Mouse (Mus musculus) naive thymus-derived CD4-positive, alpha-beta T cell, adult 5 months (primary cell): Measurements from ENCODE around the gene Man2b1. TPM values are rescaled to one million over a fixed set of nuclear protein-coding genes. Genes with fewer than 3 reads are reported as not detected.

ENCODE experiments used
- polyA plus RNA-seq: library from polyadenylated mRNA; unstranded; fragments of 100-300 nt; shearing (Covaris generic); gene quantifications from one replicate; pipeline ENCODE4 v1.2.1, GENCODE M21; 2017

Gene Man2b1
- 109 TPM for polyA plus RNA-seq

GRCm38 (mm10) chr8:85083108-85083813 is at the start of gene Man2b1:
Gene Man2b1, plus strand, starts transcription at chr8:85083270.

GRCm38 (mm10) chr8:85036718-85037365 is 46.2 kb upstream of the Man2b1 start, which contains the start of gene Tnpo2:
Gene Tnpo2, plus strand, starts transcription at chr8:85036915.

GRCm38 (mm10) chr8:85059879-85060616 is 23.0 kb upstream of the Man2b1 start, which contains the start of gene Fbxw9:
Gene Fbxw9, plus strand, starts transcription at chr8:85060055.

GRCm38 (mm10) chr8:85067982-85068381 is 15.1 kb upstream of the Man2b1 start, which contains the start of gene Gm5741:
Gene Gm5741, minus strand, starts transcription at chr8:85067982.

GRCm38 (mm10) chr8:85071514-85072281 is 11.4 kb upstream of the Man2b1 start, which contains the start of gene Dhps:
Gene Dhps, plus strand, starts transcription at chr8:85071757.

GRCm38 (mm10) chr8:85080532-85081215 is 2.4 kb upstream of the Man2b1 start, which contains the start of gene Wdr83os:
Gene Wdr83os, plus strand, starts transcription at chr8:85080740.

GRCm38 (mm10) chr8:85081216-85081555 is 1.9 kb upstream of the Man2b1 start, which contains the start of gene Wdr83:
Gene Wdr83, minus strand, starts transcription at chr8:85081306.

GRCm38 (mm10) chr8:85122995-85123394 is 39.9 kb downstream of the Man2b1 start, which contains the start of gene Zfp791:
Gene Zfp791, minus strand, starts transcription at chr8:85123095.

Other genes starting within 250 kb of the Man2b1 start
- gene Rad23a, start 242.6 kb upstream of the Man2b1 start, polyA plus RNA-seq, result 153 TPM
- 394 TPM for gene Calr, start 236.3 kb upstream of the Man2b1 start, polyA plus RNA-seq
- 96.7 TPM for gene Farsa, start 226.3 kb upstream of the Man2b1 start, polyA plus RNA-seq
- gene Syce2, start 211.2 kb upstream of the Man2b1 start, polyA plus RNA-seq, result 3.5 TPM
- 25.9 TPM for gene Gcdh, start 189.3 kb upstream of the Man2b1 start, polyA plus RNA-seq
- gene Klf1, start 181.3 kb upstream of the Man2b1 start, polyA plus RNA-seq, result 0.30 TPM
- 4.9 TPM for gene Dnase2a, start 174.7 kb upstream of the Man2b1 start, polyA plus RNA-seq
- 0.39 TPM for gene Mast1, start 145.9 kb upstream of the Man2b1 start, polyA plus RNA-seq
- gene Rtbdn, start 136.3 kb upstream of the Man2b1 start, polyA plus RNA-seq, result not detected
- not detected for gene Gm49661, start 113.8 kb upstream of the Man2b1 start, polyA plus RNA-seq
- 93.0 TPM for gene Prdx2, start 113.7 kb upstream of the Man2b1 start, polyA plus RNA-seq
- gene Rnaseh2a, start 113.5 kb upstream of the Man2b1 start, polyA plus RNA-seq, result 63.4 TPM
- 2,774 TPM for gene Junb, start 104.6 kb upstream of the Man2b1 start, polyA plus RNA-seq
- gene Hook2, start 92.7 kb upstream of the Man2b1 start, polyA plus RNA-seq, result 12.8 TPM
- not detected for gene Best2, start 68.7 kb upstream of the Man2b1 start, polyA plus RNA-seq
- gene Asna1, start 58.0 kb upstream of the Man2b1 start, polyA plus RNA-seq, result 22.6 TPM
- 180 TPM for gene Trir, start 56.4 kb upstream of the Man2b1 start, polyA plus RNA-seq
- gene Tnpo2, start 46.4 kb upstream of the Man2b1 start, polyA plus RNA-seq, result 27.8 TPM
- gene Fbxw9, start 23.2 kb upstream of the Man2b1 start, polyA plus RNA-seq, result 4.1 TPM
- gene Gm5741, start 15.3 kb upstream of the Man2b1 start, polyA plus RNA-seq, result not detected
- 99.9 TPM for gene Dhps, start 11.5 kb upstream of the Man2b1 start, polyA plus RNA-seq
- gene Wdr83os, start 2.5 kb upstream of the Man2b1 start, polyA plus RNA-seq, result 114 TPM
- 18.4 TPM for gene Wdr83, start 2.0 kb upstream of the Man2b1 start, polyA plus RNA-seq
- not detected for gene Zfp791, start 39.8 kb downstream of the Man2b1 start, polyA plus RNA-seq
- gene Cks1brt, start 68.7 kb downstream of the Man2b1 start, polyA plus RNA-seq, result not detected
- not detected for gene Olfr371, start 142.7 kb downstream of the Man2b1 start, polyA plus RNA-seq
- 38.4 TPM for gene Orc6, start 216.4 kb downstream of the Man2b1 start, polyA plus RNA-seq
- gene Vps35, start 216.5 kb downstream of the Man2b1 start, polyA plus RNA-seq, result 83.2 TPM